Mouse (Mus musculus) hindbrain, embryonic 11.5 days (tissue): Measurements from ENCODE around the gene Plxdc1. TPM values are rescaled to one million over a fixed set of nuclear protein-coding genes. Genes with fewer than 3 reads are reported as not detected.

Experiments
- ATAC-seq: fragments of 200-750 bp; cut with Nextera tagmentation; 2 replicates; pipeline ENCODE4 v1.8.0; 2017; ENCODE audit warnings: mild to moderate bottlenecking, moderate TSS enrichment, moderate library complexity; ENCODE audit not compliant: low FRiP score
- DNase-seq: peaks from one replicate; pipeline ENCODE4 v3.0.0-alpha.2; 2015; ENCODE audit warnings: low spot score
- H3K27ac ChIP-seq: fragments of 300-500 bp; sonication (generic); 2 replicates; pipeline ENCODE4 v1.5.1; 2014; ENCODE audit warnings: mild to moderate bottlenecking, low read depth, low read length
- H3K27me3 ChIP-seq: fragments of 300-500 bp; sonication (generic); 2 replicates; pipeline ENCODE4 v1.6.1; 2014; ENCODE audit warnings: mild to moderate bottlenecking, low read length, moderate library complexity, mixed read lengths; ENCODE audit not compliant: control insufficient read depth, insufficient read depth
- H3K36me3 ChIP-seq: fragments of 300-500 bp; sonication (generic); 2 replicates; pipeline ENCODE4 v1.6.1; 2014; ENCODE audit warnings: mild to moderate bottlenecking, low read length, moderate library complexity, mixed read lengths; ENCODE audit not compliant: control insufficient read depth, insufficient read depth
- H3K4me1 ChIP-seq: fragments of 300-500 bp; sonication (generic); replicated peaks from 2 replicates; pipeline ENCODE4 v1.6.1; 2014; ENCODE audit warnings: low read length, mixed read lengths; ENCODE audit not compliant: control insufficient read depth, insufficient read depth
- H3K4me2 ChIP-seq: fragments of 300-500 bp; sonication (generic); replicated peaks from 2 replicates; pipeline ENCODE4 v1.6.1; 2014; ENCODE audit warnings: mild to moderate bottlenecking, low read depth, low read length
- H3K4me3 ChIP-seq: fragments of 300-500 bp; sonication (generic); 2 replicates; pipeline ENCODE4 v1.5.1; 2014; ENCODE audit warnings: low read depth, low read length
- H3K9ac ChIP-seq: fragments of 300-500 bp; sonication (generic); 2 replicates; pipeline ENCODE4 v1.6.1; 2014; ENCODE audit warnings: low read depth, low read length
- H3K9me3 ChIP-seq: fragments of 300-500 bp; sonication (generic); 2 replicates; pipeline ENCODE4 v1.6.1; 2016; ENCODE audit warnings: low read length; ENCODE audit not compliant: control insufficient read depth
- WGBS: fragments of 180-500 bp; shearing (Covaris S2); extraction: QIAGEN DNeasy Blood & Tissue Kit; methylation state at CpG from one replicate; pipeline ENCODE4 v1.1.7; 2014; 5-methylcytosine and 5-hydroxymethylcytosine counted together
- polyA plus RNA-seq: library from polyadenylated mRNA; unstranded; fragments of >200 nt; fragmentation: Nextera tagmentation; extraction: Ambion mirVana; gene quantifications from 2 replicates; pipeline ENCODE4 v1.2.1, GENCODE M21; 2014

Plxdc1 gene
- polyA plus RNA-seq, 1 experiment from 2014 or later = 0.28 TPM

GRCm38 (mm10) chr11:98026570-98027296, 40.5 kb upstream of the Plxdc1 start, which contains the start of gene Rpl19:
Gene Rpl19, plus strand, starts transcription at chr11:98026710.
- H3K9me3 ChIP-seq = no peaks in the 10 kb centered on the region
- peaks cover 10% of the 10 kb centered on the region; the same call in 1 of the 2 replicates for H3K36me3 ChIP-seq
- no peaks in the 10 kb centered on the region for H3K27me3 ChIP-seq
- peak within 1 kb of the TSS; percentile 53 for H3K4me2 ChIP-seq
- ATAC-seq (peak; percentile 66), DNase-seq (peak; percentile 95)
- H3K4me3 ChIP-seq = peak within 1 kb of the TSS; percentile 99
- H3K27ac ChIP-seq = peak within 1 kb of the TSS; percentile 85
- WGBS = under 1% methylated on average over 68 of the region's 69 CpGs
- peak within 1 kb of the TSS; percentile 99 for H3K9ac ChIP-seq
- 0 out of 2 replicates have a peak, but pooled peaks cover 5% of the 10 kb centered on the region for H3K4me1 ChIP-seq

GRCm38 (mm10) chr11:98026248-98026569, 40.0 kb upstream of the Plxdc1 start:
- DNase-seq (no peak), ATAC-seq (no peak)
- Histone ChIP-seq H3K4me2 (peak overlapping the region; percentile 53), H3K27ac (peak overlapping the region; percentile 85), H3K4me1 (peaks cover 7% of the 10 kb centered on the region), H3K9me3 (no peaks in the 10 kb centered on the region), H3K36me3 (peaks cover 10% of the 10 kb centered on the region; the same call in 1 of the 2 replicates), H3K4me3 (peak overlapping the region; percentile 99), H3K9ac (peak overlapping the region; percentile 99), H3K27me3 (no peaks in the 10 kb centered on the region)
- WGBS = 9% methylated on average over 15 of the region's 15 CpGs

- WGBS = 92% methylated on average over 3 of the region's 3 CpGs
- DNase-seq (no peak), ATAC-seq (no peak)
- H3K4me3 ChIP-seq = no peak overlapping the region
- H3K36me3 ChIP-seq = peaks cover 3% of the 10 kb centered on the region; the same call in 1 of the 2 replicates
- no peak overlapping the region for H3K4me2 ChIP-seq
- no peak overlapping the region for H3K27ac ChIP-seq
- no peaks in the 10 kb centered on the region for H3K9me3 ChIP-seq
- no peak overlapping the region for H3K9ac ChIP-seq
- H3K4me1 ChIP-seq = peaks cover 18% of the 10 kb centered on the region
- no peaks in the 10 kb centered on the region for H3K27me3 ChIP-seq
Measured at GRCm38 (mm10) chr11:98024516-98024915, 38.3 kb upstream of the Plxdc1 start.

DNA sequence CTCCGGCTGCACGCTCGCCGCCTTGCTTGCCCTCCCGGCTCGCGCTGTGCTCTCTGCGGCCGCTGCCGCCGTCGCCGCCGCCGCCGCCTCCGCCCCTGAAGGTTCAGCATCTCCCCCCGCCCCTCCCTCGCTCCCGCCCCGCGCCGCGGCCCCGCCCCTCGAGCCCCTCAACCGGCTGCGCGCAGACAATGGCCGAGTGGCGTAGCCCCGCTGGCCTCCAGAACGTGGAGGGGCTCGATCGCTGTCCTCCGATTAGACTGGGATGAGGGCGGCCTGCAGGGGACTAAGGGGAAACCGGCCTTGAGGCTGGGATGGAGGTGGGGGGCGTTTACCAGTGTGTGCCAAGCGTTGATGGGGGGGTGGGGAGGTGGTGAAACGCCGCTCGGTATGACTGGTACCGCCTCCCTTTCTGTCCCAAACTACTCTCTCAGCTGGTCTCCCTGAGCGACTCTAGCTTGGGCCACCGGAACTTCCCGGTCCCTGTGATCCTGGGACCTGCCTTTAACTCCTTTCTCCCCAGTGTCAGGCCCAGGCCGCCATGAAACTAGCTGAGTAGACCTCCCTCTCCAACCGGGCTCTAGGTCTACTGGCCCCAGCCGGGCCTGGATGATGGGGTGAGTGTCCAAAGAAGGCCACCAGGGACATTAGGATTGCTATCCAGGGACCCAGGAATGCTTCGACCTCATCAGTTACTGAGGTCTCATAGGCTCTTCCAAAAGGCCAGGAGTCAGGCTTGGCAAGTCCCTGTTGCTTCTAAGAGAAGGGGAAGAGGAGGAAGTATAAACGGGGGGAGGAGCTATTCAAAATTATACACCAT, 36.5 kb upstream of the Plxdc1 start, which contains the start of gene Cacnb1:
Gene Cacnb1, minus strand, starts transcription at position 480 of the 817 bp plus-strand sequence.
- 1% methylated on average over 47 of the region's 52 CpGs for WGBS
- Histone ChIP-seq H3K9me3 (no peaks in the 10 kb centered on the region), H3K9ac (peak within 1 kb of the TSS; percentile 88), H3K27ac (peak within 1 kb of the TSS; percentile 80), H3K4me1 (peaks cover 21% of the 10 kb centered on the region), H3K27me3 (no peaks in the 10 kb centered on the region), H3K4me3 (peak within 1 kb of the TSS; percentile 85), H3K4me2 (peak within 1 kb of the TSS; percentile 92), H3K36me3 (no peaks in the 10 kb centered on the region)
- DNase-seq (peak; percentile 85), ATAC-seq (peak; percentile 64)

DNA sequence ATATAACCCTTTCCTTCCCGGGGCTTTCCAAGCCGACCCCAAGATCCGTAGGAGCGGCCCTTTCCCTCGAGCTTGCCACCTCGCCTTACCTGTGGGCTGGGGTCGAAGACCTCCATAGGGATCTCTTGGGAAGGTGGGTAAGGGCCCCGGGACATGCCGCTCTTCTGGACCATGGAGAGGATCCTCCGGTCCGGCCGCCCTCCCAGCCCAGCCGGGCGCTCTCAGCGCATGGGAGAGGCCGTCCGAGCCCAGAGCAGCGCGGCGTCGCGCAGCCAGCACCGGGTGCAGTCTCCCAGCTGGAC, 36.0 kb upstream of the Plxdc1 start:
- Histone ChIP-seq H3K9me3 (no peaks in the 10 kb centered on the region), H3K27me3 (no peaks in the 10 kb centered on the region), H3K4me3 (peak overlapping the region; percentile 85), H3K9ac (peak overlapping the region; percentile 88), H3K4me1 (peaks cover 21% of the 10 kb centered on the region), H3K27ac (peak overlapping the region; percentile 80), H3K4me2 (peak overlapping the region; percentile 92), H3K36me3 (0 out of 2 replicates have a peak, but pooled peaks cover 3% of the 10 kb centered on the region)
- no peak for DNase-seq
- WGBS = 0% methylated on average over 21 of the region's 23 CpGs
- ATAC-seq = no peak; the same call in 1 of the 2 replicates

- no peaks in the 10 kb centered on the region for H3K9me3 ChIP-seq
- peak overlapping the region; percentile 88 for H3K9ac ChIP-seq
- no peaks in the 10 kb centered on the region for H3K27me3 ChIP-seq
- no peak for DNase-seq
- 0 out of 2 replicates have a peak, but pooled peaks cover 4% of the 10 kb centered on the region for H3K36me3 ChIP-seq
- peak overlapping the region; percentile 92 for H3K4me2 ChIP-seq
- H3K4me3 ChIP-seq = peak overlapping the region; percentile 85
- H3K27ac ChIP-seq = peak overlapping the region; percentile 80
- WGBS = 5% methylated on average over 31 of the region's 34 CpGs
- peak; percentile 18 for ATAC-seq
- peaks cover 21% of the 10 kb centered on the region for H3K4me1 ChIP-seq
Measured at GRCm38 (mm10) chr11:98021565-98022252, 35.5 kb upstream of the Plxdc1 start.

DNA sequence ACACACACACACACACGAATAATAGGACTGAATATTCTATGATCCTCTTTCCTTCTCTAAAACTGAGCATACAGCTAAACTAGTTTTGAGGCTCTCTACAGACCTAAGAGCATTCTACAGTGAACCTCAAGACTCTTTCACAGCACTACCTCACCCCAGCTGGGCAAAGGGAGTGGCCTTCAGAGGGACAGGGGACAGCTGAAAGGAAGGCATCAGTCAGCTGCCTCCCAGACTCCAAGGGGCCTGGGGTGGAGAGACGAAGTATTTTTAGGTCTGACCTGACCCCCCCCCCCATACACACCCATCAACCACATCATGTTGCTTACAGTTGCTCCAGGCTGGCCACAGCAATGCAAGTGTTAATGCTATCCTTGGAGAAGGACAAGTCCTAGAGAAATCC, 34.9 kb upstream of the Plxdc1 start:
- no peak overlapping the region for H3K27ac ChIP-seq
- H3K27me3 ChIP-seq = no peaks in the 10 kb centered on the region
- H3K4me3 ChIP-seq = peak overlapping the region; percentile 85
- H3K9ac ChIP-seq = peak overlapping the region; percentile 88; the same call in 1 of the 2 replicates
- 53% methylated on average over 2 of the region's 2 CpGs for WGBS
- 0 out of 2 replicates have a peak, but pooled peaks cover 4% of the 10 kb centered on the region for H3K36me3 ChIP-seq
- peaks cover 21% of the 10 kb centered on the region for H3K4me1 ChIP-seq
- H3K9me3 ChIP-seq = no peaks in the 10 kb centered on the region
- no peak for ATAC-seq
- no peak for DNase-seq
- peak overlapping the region; percentile 92 for H3K4me2 ChIP-seq

GRCm38 (mm10) chr11:98020710-98021109, 34.5 kb upstream of the Plxdc1 start:
- no peaks in the 10 kb centered on the region for H3K27me3 ChIP-seq
- H3K9ac ChIP-seq = no peak overlapping the region
- ATAC-seq = no peak
- H3K36me3 ChIP-seq = 0 out of 2 replicates have a peak, but pooled peaks cover 4% of the 10 kb centered on the region
- 81% methylated on average over 1 of the region's 1 CpGs for WGBS
- H3K4me2 ChIP-seq = peak overlapping the region; percentile 25; the same call in 1 of the 2 replicates
- H3K4me3 ChIP-seq = no peak overlapping the region
- no peak overlapping the region for H3K27ac ChIP-seq
- peaks cover 21% of the 10 kb centered on the region for H3K4me1 ChIP-seq
- no peaks in the 10 kb centered on the region for H3K9me3 ChIP-seq
- no peak for DNase-seq
